Mouse (Mus musculus) forebrain, embryonic 16.5 days (tissue): ENCODE results near the gene Slc22a7. TPM values are rescaled to one million over a fixed set of nuclear protein-coding genes. Genes with fewer than 3 reads are reported as not detected.

Experiments used
- ATAC-seq: fragments of 200-750 bp; cut with Nextera tagmentation; 2 replicates; pipeline ENCODE4 v1.8.0; 2017; ENCODE audit warnings: mild to moderate bottlenecking, moderate library complexity
- H3K27ac ChIP-seq: fragments of 300-500 bp; sonication (generic); 2 replicates; pipeline ENCODE4 v1.5.1; 2014; ENCODE audit warnings: low read length, control low read depth
- H3K27me3 ChIP-seq: fragments of 300-500 bp; sonication (generic); replicated peaks from 2 replicates; pipeline ENCODE4 v1.6.1; 2014; ENCODE audit warnings: low read length; ENCODE audit not compliant: control insufficient read depth, insufficient read depth
- H3K36me3 ChIP-seq: fragments of 300-500 bp; sonication (generic); 2 replicates; pipeline ENCODE4 v1.6.1; 2014; ENCODE audit not compliant: control insufficient read depth, insufficient read depth
- H3K4me1 ChIP-seq: fragments of 300-500 bp; sonication (generic); replicated peaks from 2 replicates; pipeline ENCODE4 v1.6.1; 2014; ENCODE audit warnings: low read length; ENCODE audit not compliant: control insufficient read depth, insufficient read depth
- H3K4me2 ChIP-seq: fragments of 300-500 bp; sonication (generic); 2 replicates; pipeline ENCODE4 v1.6.1; 2014; ENCODE audit warnings: mild to moderate bottlenecking, low read length, control low read depth
- H3K4me3 ChIP-seq: fragments of 300-500 bp; sonication (generic); replicated peaks from 2 replicates; pipeline ENCODE4 v1.5.1; 2014; ENCODE audit warnings: mild to moderate bottlenecking, low read length, control low read depth
- H3K9ac ChIP-seq: fragments of 300-500 bp; sonication (generic); replicated peaks from 2 replicates; pipeline ENCODE4 v1.6.1; 2014; ENCODE audit warnings: low read depth, low read length, control low read depth
- H3K9me3 ChIP-seq: fragments of 300-500 bp; sonication (generic); 2 replicates; pipeline ENCODE4 v1.6.1; 2016; ENCODE audit warnings: low read length; ENCODE audit not compliant: control insufficient read depth
- WGBS: fragments of 180-500 bp; shearing (Covaris S2); extraction: QIAGEN DNeasy Blood & Tissue Kit; methylation state at CpG from one replicate; pipeline ENCODE4 v1.1.7; 2014; 5-methylcytosine and 5-hydroxymethylcytosine counted together
- polyA plus RNA-seq: library from polyadenylated mRNA; unstranded; fragments of >200 nt; fragmentation: Nextera tagmentation; extraction: Ambion mirVana; gene quantifications from 2 replicates; pipeline ENCODE4 v1.2.1, GENCODE M21; 2015

Gene Slc22a7
- polyA plus RNA-seq, 1 experiment from 2014 or later = not detected

DNA sequence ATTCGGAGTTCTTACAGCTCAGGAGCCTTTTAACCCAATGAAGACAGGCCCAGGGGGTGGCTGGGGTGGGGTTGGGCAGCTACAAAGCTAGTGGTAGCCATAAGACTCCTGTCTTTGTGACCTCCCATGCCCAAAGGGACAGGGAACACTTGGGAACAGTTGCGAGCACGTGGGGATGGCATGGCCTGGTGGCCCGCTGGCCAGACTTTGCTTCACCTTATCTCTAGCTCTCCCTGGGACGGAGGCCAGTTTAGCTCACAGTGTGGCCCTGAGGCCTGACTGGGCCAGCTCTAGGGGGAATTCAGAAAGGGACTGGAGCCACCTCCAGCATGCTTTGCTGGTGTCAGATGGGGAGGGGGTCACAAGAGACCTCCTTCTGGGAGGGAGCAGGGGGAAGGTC is 24.0 kb upstream of the Slc22a7 start:
- Histone ChIP-seq H3K27ac (no peak overlapping the region), H3K9me3 (no peaks in the 10 kb centered on the region), H3K4me1 (0 out of 2 replicates have a peak, but pooled peaks cover 2% of the 10 kb centered on the region), H3K4me3 (no peak overlapping the region), H3K36me3 (peaks cover 5% of the 10 kb centered on the region), H3K4me2 (no peak overlapping the region), H3K9ac (no peak overlapping the region), H3K27me3 (no peaks in the 10 kb centered on the region)
- 86% methylated on average over 5 of the region's 5 CpGs for WGBS
- ATAC-seq = no peak

DNA sequence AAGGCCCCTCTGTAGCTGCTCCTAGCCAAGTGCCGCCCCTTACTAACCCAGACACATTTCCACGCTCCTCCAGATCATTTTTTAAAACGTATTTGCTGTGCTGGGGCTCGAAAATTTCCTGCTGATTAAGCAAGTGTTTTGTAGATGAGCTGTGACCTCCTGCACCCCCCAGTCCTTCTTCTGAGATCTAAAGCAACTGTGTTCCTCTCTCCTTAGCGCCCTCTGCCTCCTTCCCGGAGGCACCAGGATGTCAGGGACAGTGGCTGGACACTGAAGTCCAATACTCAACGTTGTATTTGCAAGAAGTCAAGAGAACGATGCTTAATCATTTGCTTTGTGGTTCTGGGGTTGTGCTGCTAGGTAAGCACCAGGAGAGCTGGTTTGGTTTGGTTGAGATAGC is 23.1 kb upstream of the Slc22a7 start:
- 0 out of 2 replicates have a peak, but pooled peaks cover 2% of the 10 kb centered on the region for H3K4me1 ChIP-seq
- 27% methylated on average over 8 of the region's 8 CpGs for whole genome bisulfite sequencing
- no peak overlapping the region for H3K27ac ChIP-seq
- no peak overlapping the region for H3K4me2 ChIP-seq
- no peaks in the 10 kb centered on the region for H3K27me3 ChIP-seq
- no peaks in the 10 kb centered on the region for H3K9me3 ChIP-seq
- H3K9ac ChIP-seq = no peak overlapping the region
- ATAC-seq = no peak
- no peaks in the 10 kb centered on the region for H3K36me3 ChIP-seq
- no peak overlapping the region for H3K4me3 ChIP-seq

GRCm38 (mm10) chr17:46460673-46461072 is 22.4 kb upstream of the Slc22a7 start:
- no peak for ATAC-seq

DNA sequence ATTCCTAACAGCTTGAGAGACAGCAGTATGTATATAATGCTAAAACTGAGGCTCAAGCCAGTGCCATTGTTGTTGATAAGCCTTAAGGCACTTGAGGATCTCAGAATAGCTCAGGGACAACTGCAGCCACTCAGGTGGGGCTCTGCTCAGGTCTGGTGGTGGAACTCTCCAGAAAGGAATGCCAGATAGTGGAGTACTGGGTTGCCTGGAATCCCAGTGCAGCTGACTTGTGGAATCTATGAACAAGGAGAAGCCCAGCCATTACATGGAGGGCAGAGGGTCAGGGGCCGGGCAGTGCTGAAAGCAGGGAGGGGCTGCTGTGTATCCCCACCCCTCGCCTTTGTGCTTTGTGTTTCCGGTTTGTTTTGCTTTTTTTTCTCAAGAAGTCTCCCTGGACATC is 20.2 kb upstream of the Slc22a7 start:
- ATAC-seq = no peak
- Histone ChIP-seq H3K36me3 (no peaks in the 10 kb centered on the region), H3K4me3 (no peak overlapping the region), H3K4me2 (no peak overlapping the region), H3K9ac (no peak overlapping the region), H3K9me3 (no peaks in the 10 kb centered on the region), H3K27me3 (0 out of 2 replicates have a peak, but pooled peaks cover 4% of the 10 kb centered on the region), H3K4me1 (peaks cover 26% of the 10 kb centered on the region), H3K27ac (no peak overlapping the region)
- 69% methylated on average over 3 of the region's 3 CpGs for WGBS

More at GRCm38 (mm10) chr17:46460673-46461072, 22.4 kb upstream of the Slc22a7 start:
- H3K4me2 ChIP-seq = no peak overlapping the region
- H3K36me3 ChIP-seq = no peaks in the 10 kb centered on the region
- no peak overlapping the region for H3K4me3 ChIP-seq
- H3K9me3 ChIP-seq = no peaks in the 10 kb centered on the region
- H3K27me3 ChIP-seq = 0 out of 2 replicates have a peak, but pooled peaks cover under 1% of the 10 kb centered on the region
- no peak overlapping the region for H3K9ac ChIP-seq
- H3K4me1 ChIP-seq = peaks cover 5% of the 10 kb centered on the region
- 11% methylated on average over 32 of the region's 32 CpGs for WGBS
- no peak overlapping the region for H3K27ac ChIP-seq

DNA sequence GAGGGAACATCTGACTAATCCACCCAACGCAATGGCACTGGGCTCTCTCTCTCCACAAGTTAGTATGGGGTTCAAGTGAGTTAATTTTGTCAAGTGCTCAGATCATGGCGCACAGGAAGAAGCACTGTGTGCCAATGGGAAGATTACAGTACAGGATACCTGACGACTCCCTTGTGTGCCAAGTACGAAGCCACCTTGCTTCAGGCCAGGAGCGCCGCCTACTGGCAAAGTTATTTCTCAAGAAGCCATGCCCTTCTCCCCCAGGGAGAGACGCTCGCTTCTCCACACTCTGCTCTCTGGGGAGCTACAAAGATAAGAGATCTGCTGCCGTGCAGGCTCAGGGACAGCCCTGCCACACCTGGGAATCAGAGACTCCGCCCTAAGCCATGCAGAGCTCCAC is 19.5 kb upstream of the Slc22a7 start:
- no peak for ATAC-seq
- no peak overlapping the region for H3K27ac ChIP-seq
- no peaks in the 10 kb centered on the region for H3K36me3 ChIP-seq
- no peaks in the 10 kb centered on the region for H3K9me3 ChIP-seq
- whole genome bisulfite sequencing = 22% methylated on average over 10 of the region's 10 CpGs
- H3K27me3 ChIP-seq = 0 out of 2 replicates have a peak, but pooled peaks cover 4% of the 10 kb centered on the region
- H3K4me3 ChIP-seq = no peak overlapping the region
- H3K9ac ChIP-seq = no peak overlapping the region
- peaks cover 28% of the 10 kb centered on the region for H3K4me1 ChIP-seq
- no peak overlapping the region for H3K4me2 ChIP-seq

- WGBS = under 1% methylated on average over 33 of the region's 33 CpGs
- peak; percentile 44 for ATAC-seq
- H3K4me1 ChIP-seq = peaks cover 26% of the 10 kb centered on the region
- peak overlapping the region; percentile 40 for H3K9ac ChIP-seq
- no peaks in the 10 kb centered on the region for H3K9me3 ChIP-seq
- H3K4me2 ChIP-seq = peak overlapping the region; percentile 65
- H3K27ac ChIP-seq = no peak overlapping the region
- no peaks in the 10 kb centered on the region for H3K36me3 ChIP-seq
- 0 out of 2 replicates have a peak, but pooled peaks cover 4% of the 10 kb centered on the region for H3K27me3 ChIP-seq
- peak overlapping the region; percentile 36 for H3K4me3 ChIP-seq
These were observed 16.9 kb upstream of the Slc22a7 start for GRCm38 (mm10) chr17:46455110-46455691.

- Histone ChIP-seq H3K27ac (no peak overlapping the region), H3K9me3 (no peaks in the 10 kb centered on the region), H3K27me3 (0 out of 2 replicates have a peak, but pooled peaks cover 4% of the 10 kb centered on the region), H3K4me2 (peak overlapping the region; percentile 65), H3K4me3 (peak overlapping the region; percentile 36), H3K9ac (peak overlapping the region; percentile 47), H3K4me1 (peaks cover 26% of the 10 kb centered on the region), H3K36me3 (no peaks in the 10 kb centered on the region)
- WGBS = 0% methylated on average over 9 of the region's 9 CpGs
- peak; percentile 39 for ATAC-seq
These were observed 16.3 kb upstream of the Slc22a7 start for GRCm38 (mm10) chr17:46454539-46454938.

DNA sequence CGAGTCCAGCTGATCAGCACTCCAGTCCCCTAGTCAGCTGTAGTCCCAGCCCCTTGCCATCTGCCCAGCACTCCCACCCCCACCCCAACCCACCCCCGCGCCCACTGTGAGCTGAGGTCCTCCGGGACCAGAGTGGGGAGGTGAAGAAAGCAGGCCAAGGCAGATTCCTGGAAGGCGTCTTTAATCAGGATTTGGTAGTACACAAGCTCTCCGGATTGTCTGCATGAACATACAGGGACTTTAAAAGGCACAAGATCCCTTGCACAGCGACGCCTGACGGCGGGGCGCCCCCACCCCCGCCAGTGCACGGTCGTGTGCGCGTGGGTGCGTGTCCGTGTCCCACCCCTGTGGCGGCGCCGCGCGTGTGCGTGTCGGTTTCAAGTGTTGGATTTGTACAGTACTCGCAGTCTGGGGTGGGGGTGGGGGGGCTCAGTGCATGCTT is 15.7 kb upstream of the Slc22a7 start:
- peak overlapping the region; percentile 65 for H3K4me2 ChIP-seq
- H3K36me3 ChIP-seq = no peaks in the 10 kb centered on the region
- peaks cover 26% of the 10 kb centered on the region for H3K4me1 ChIP-seq
- H3K9ac ChIP-seq = peak overlapping the region; percentile 47
- WGBS = 1% methylated on average over 26 of the region's 26 CpGs
- ATAC-seq = peak; percentile 34; the same call in 1 of the 2 replicates
- no peak overlapping the region for H3K27ac ChIP-seq
- H3K27me3 ChIP-seq = 0 out of 2 replicates have a peak, but pooled peaks cover 4% of the 10 kb centered on the region
- H3K4me3 ChIP-seq = peak overlapping the region; percentile 36
- no peaks in the 10 kb centered on the region for H3K9me3 ChIP-seq

GRCm38 (mm10) chr17:46453302-46453948 is 15.2 kb upstream of the Slc22a7 start:
- ATAC-seq = no peak
- Histone ChIP-seq H3K9ac (no peak overlapping the region), H3K4me3 (no peak overlapping the region), H3K4me2 (peak overlapping the region; percentile 65), H3K36me3 (no peaks in the 10 kb centered on the region), H3K9me3 (no peaks in the 10 kb centered on the region), H3K4me1 (peaks cover 26% of the 10 kb centered on the region), H3K27ac (no peak overlapping the region), H3K27me3 (0 out of 2 replicates have a peak, but pooled peaks cover 4% of the 10 kb centered on the region)
- WGBS = 15% methylated on average over 13 of the region's 13 CpGs
